Mouse (Mus musculus): ENCODE data around the gene Hyou1. TPM values are rescaled to one million over a fixed set of nuclear protein-coding genes. Genes with fewer than 3 reads are reported as not detected.
A peak's percentile ranks its signal among the peaks of the same experiment; 100 is the strongest.
"Not testable (repeated sequence)": the region's sequence is repeated elsewhere in the genome, so short reads cannot be mapped to it uniquely, and the experiment has no call there.

Gene Hyou1
- 50.3 and 57.4 TPM in 2 replicates for polyA plus RNA-seq (2012; rRNA removed)

- TF ChIP-seq POLR2A (IDR thresholded peaks at IDR 0.05; ENCODE audit: borderline replicate concordance, extremely low read depth, insufficient read depth, insufficient read length, poor library complexity, severe bottlenecking) (peak; percentile 62), CTCF (IDR thresholded peaks at IDR 0.05; ENCODE audit: borderline replicate concordance, extremely low read depth, insufficient read depth, insufficient read length) (peak; percentile 23; the same call in 1 of the 2 replicates)
- peak; percentile 99 for DNase-seq (ENCODE audit: low read depth)
Measured at GRCm38 (mm10) chr9:44379054-44379834, at the start of gene Hyou1. Gene Hyou1, plus strand, starts transcription at chr9:44379490.

DNA sequence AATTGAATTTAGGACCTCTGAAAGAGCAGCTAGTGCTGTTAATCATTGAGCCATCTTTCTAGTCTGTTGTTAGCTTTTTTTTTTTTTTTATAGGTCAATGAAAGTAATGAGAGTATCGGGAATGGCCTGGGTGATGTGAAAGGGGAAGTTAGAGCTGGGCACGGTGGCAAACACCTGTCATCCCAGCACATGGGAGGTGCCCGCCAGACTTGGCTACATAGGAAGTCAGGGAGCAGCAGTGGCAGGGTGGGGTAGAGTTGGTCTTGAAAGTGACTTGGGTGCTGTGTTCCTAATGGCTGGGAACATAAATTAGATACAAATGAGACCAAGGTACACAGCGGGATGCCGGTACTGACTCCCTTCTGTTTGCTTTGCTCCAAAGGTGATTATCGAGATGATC lies 48.6 kb upstream of the Hyou1 start:
- DNase-seq (ENCODE audit: low read depth), result no peak
- no peak for TF ChIP-seq CTCF (IDR thresholded peaks at IDR 0.05; ENCODE audit: borderline replicate concordance, extremely low read depth, insufficient read depth, insufficient read length)
- TF ChIP-seq POLR2A (IDR thresholded peaks at IDR 0.05; ENCODE audit: borderline replicate concordance, extremely low read depth, insufficient read depth, insufficient read length, poor library complexity, severe bottlenecking), result no peak

GRCm38 (mm10) chr9:44332918-44333638 lies 46.2 kb upstream of the Hyou1 start:
- no peak for DNase-seq (ENCODE audit: low read depth)
- no peak for TF ChIP-seq POLR2A (IDR thresholded peaks at IDR 0.05; ENCODE audit: borderline replicate concordance, extremely low read depth, insufficient read depth, insufficient read length, poor library complexity, severe bottlenecking)
- TF ChIP-seq CTCF (IDR thresholded peaks at IDR 0.05; ENCODE audit: borderline replicate concordance, extremely low read depth, insufficient read depth, insufficient read length), result no peak

DNA sequence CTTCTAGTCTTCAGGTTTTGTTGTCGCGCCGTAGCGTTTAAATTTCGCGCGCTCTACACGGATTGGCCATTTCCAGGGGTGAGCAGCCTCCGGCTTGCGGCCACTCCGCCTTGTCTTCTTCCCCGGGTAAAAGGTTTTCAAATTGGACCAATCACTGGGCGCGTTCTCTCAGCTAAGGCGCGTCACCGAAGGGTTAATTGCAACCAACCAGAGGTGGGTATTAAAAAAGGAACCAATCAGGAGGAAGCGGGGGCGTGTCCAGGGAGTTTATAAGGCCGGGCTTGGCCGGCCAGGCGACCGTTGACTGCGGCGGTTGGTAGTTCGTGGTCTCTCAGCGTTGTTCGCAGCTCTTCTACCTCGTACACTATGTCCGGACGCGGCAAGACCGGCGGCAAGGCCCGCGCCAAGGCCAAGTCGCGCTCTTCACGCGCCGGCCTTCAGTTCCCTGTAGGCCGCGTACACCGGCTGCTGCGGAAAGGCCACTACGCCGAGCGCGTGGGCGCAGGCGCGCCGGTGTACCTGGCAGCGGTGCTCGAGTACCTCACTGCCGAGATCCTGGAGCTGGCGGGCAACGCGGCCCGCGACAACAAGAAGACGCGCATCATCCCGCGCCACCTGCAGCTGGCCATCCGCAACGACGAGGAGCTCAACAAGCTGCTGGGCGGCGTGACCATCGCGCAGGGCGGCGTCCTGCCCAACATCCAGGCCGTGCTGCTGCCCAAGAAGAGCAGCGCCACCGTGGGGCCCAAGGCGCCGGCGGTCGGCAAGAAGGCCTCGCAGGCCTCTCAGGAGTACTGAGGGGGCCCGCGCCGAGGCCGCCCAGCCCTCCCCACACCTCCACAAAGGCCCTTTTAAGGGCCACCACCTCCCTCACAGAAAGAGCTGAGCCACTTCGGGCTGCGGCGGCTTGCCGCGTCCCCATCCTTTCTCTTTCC lies 44.6 kb upstream of the Hyou1 start, which contains the start of gene H2afx:
Gene H2afx (plus strand): TSS at position 299 of the 935 bp plus-strand sequence.
- TF ChIP-seq CTCF (IDR thresholded peaks at IDR 0.05; ENCODE audit: borderline replicate concordance, extremely low read depth, insufficient read depth, insufficient read length) (no peak), POLR2A (IDR thresholded peaks at IDR 0.05; ENCODE audit: borderline replicate concordance, extremely low read depth, insufficient read depth, insufficient read length, poor library complexity, severe bottlenecking) (peak; percentile 99)
- peak; percentile 100 for DNase-seq (ENCODE audit: low read depth)

- TF ChIP-seq POLR2A (IDR thresholded peaks at IDR 0.05; ENCODE audit: borderline replicate concordance, extremely low read depth, insufficient read depth, insufficient read length, poor library complexity, severe bottlenecking) (no peak), CTCF (IDR thresholded peaks at IDR 0.05; ENCODE audit: borderline replicate concordance, extremely low read depth, insufficient read depth, insufficient read length) (no peak)
- peak; percentile 43 for DNase-seq (ENCODE audit: low read depth)
Measured at GRCm38 (mm10) chr9:44335331-44336092, 43.8 kb upstream of the Hyou1 start.

DNA sequence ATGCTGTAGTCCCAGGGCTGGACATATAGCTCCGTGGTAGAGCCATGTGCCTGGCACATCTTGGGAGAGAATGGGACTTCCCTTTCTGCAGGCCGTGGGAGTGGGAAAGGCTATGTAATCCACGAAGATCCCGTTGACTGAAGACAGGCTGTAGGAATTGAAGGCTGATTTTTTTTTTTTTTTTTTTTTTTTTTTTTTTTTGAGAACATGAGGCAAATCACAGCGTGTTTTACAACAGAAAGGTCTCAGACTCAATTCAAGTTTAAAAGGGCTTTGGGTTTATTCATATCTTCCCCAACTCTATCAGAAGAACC lies 43.2 kb upstream of the Hyou1 start:
- no peak for TF ChIP-seq CTCF (IDR thresholded peaks at IDR 0.05; ENCODE audit: borderline replicate concordance, extremely low read depth, insufficient read depth, insufficient read length)
- TF ChIP-seq POLR2A (IDR thresholded peaks at IDR 0.05; ENCODE audit: borderline replicate concordance, extremely low read depth, insufficient read depth, insufficient read length, poor library complexity, severe bottlenecking), result no peak
- DNase-seq (ENCODE audit: low read depth), result no peak

DNA sequence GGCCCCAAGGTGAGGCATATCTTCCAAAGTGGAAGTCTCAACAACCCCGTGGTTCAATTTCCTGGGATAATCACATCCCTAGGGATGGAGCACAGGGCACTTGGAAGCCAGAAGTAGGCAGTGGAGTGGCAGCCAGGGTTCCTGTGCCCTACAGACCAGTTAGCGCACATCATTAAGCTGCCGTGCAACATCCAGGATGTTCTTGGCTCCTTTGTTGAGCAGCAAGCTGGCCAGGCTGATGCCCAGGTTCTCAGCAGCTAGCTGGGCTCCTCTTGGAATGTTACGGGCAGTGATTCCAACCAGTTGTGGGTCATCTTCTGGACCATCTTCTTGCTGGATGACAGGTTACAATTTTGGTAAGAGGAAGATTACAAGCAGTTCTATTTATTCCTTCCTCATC lies 42.8 kb upstream of the Hyou1 start:
- not testable (repeated sequence) for DNase-seq (ENCODE audit: low read depth)

DNA sequence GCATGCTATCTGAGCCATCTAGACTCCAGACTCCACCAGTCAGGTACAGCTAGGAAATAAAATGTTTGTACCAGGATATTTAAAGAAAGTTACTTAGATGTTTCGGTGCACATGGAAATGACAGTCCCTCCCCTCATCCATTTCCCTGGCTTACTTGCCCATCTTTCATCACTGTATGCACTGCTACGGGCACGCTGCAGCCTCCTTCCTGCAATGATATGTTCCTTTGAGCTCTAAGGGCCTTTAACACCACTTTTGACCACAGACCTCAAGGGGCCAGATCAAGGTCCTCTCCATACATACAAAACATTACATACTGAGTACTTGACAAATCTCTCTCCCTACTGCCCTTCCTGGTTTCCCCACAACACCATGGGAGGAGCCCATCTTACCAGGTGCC lies 42.3 kb upstream of the Hyou1 start:
- TF ChIP-seq CTCF (IDR thresholded peaks at IDR 0.05; ENCODE audit: borderline replicate concordance, extremely low read depth, insufficient read depth, insufficient read length) (no peak), POLR2A (IDR thresholded peaks at IDR 0.05; ENCODE audit: borderline replicate concordance, extremely low read depth, insufficient read depth, insufficient read length, poor library complexity, severe bottlenecking) (no peak)
- no peak for DNase-seq (ENCODE audit: low read depth)

- no peak for DNase-seq (ENCODE audit: low read depth)
- TF ChIP-seq POLR2A (IDR thresholded peaks at IDR 0.05; ENCODE audit: borderline replicate concordance, extremely low read depth, insufficient read depth, insufficient read length, poor library complexity, severe bottlenecking) (no peak), CTCF (IDR thresholded peaks at IDR 0.05; ENCODE audit: borderline replicate concordance, extremely low read depth, insufficient read depth, insufficient read length) (no peak)
Measured at GRCm38 (mm10) chr9:44337436-44338169, 41.7 kb upstream of the Hyou1 start.

DNA sequence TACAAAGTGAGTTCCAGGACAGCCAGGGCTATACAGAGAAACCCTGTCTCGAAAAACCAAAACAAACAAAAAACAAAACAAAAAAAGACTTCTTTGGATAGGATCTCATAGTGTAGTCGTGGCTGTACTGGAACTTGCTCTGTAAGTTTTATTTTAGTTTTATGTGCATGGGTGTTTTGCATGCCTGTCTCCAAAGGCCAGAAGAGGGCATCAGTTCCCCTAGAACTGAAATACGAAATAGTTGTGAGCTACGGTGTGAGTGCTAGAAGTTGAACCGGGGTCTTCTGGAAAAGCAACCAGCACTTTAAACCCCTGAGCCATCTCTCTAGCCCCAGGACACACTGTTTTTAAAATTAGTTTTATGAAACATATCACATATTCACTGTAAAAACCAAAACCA lies 40.7 kb upstream of the Hyou1 start:
- TF ChIP-seq POLR2A (IDR thresholded peaks at IDR 0.05; ENCODE audit: borderline replicate concordance, extremely low read depth, insufficient read depth, insufficient read length, poor library complexity, severe bottlenecking), result no peak
- no peak for TF ChIP-seq CTCF (IDR thresholded peaks at IDR 0.05; ENCODE audit: borderline replicate concordance, extremely low read depth, insufficient read depth, insufficient read length)
- no peak for DNase-seq (ENCODE audit: low read depth)

All from brain, embryonic 14.5 days (tissue).